Mouse (Mus musculus) liver, embryonic 15.5 days (tissue): Measurements from ENCODE around the gene Itpk1. TPM values are rescaled to one million over a fixed set of nuclear protein-coding genes. Genes with fewer than 3 reads are reported as not detected.

Experiments
- ATAC-seq: fragments of 200-750 bp; cut with Nextera tagmentation; 2 replicates; pipeline ENCODE4 v1.8.0; 2017; ENCODE audit warnings: moderate number of reproducible peaks, mild to moderate bottlenecking, moderate library complexity; ENCODE audit not compliant: insufficient read depth
- H3K27ac ChIP-seq: fragments of 300-500 bp; sonication (generic); replicated peaks from 2 replicates; pipeline ENCODE4 v1.5.1; 2015; ENCODE audit warnings: mild to moderate bottlenecking, inconsistent platforms
- H3K27me3 ChIP-seq: fragments of 300-500 bp; sonication (generic); 2 replicates; pipeline ENCODE4 v1.6.1; 2015; ENCODE audit warnings: mild to moderate bottlenecking, inconsistent platforms
- H3K36me3 ChIP-seq: fragments of 300-500 bp; sonication (generic); replicated peaks from 2 replicates; pipeline ENCODE4 v1.6.1; 2015; ENCODE audit warnings: moderate library complexity, mild to moderate bottlenecking, inconsistent platforms
- H3K4me1 ChIP-seq: fragments of 300-500 bp; sonication (generic); replicated peaks from 2 replicates; pipeline ENCODE4 v1.6.1; 2015; ENCODE audit warnings: inconsistent platforms
- H3K4me2 ChIP-seq: fragments of 300-500 bp; sonication (generic); 2 replicates; pipeline ENCODE4 v1.6.1; 2015; ENCODE audit warnings: moderate library complexity, mild to moderate bottlenecking, inconsistent platforms
- H3K4me3 ChIP-seq: fragments of 300-500 bp; sonication (generic); replicated peaks from 2 replicates; pipeline ENCODE4 v1.5.1; 2015; ENCODE audit warnings: mild to moderate bottlenecking, inconsistent platforms
- H3K9ac ChIP-seq: fragments of 300-500 bp; sonication (generic); 2 replicates; pipeline ENCODE4 v1.6.1; 2015; ENCODE audit warnings: moderate library complexity, mild to moderate bottlenecking, inconsistent platforms
- H3K9me3 ChIP-seq: fragments of 300-500 bp; sonication (generic); replicated peaks from 2 replicates; pipeline ENCODE4 v1.6.1; 2016; ENCODE audit warnings: inconsistent platforms
- WGBS: fragments of 180-500 bp; shearing (Covaris S2); methylation state at CpG from one replicate; pipeline ENCODE4 v1.1.7; 2015; ENCODE audit warnings: mixed read lengths; ENCODE audit not compliant: insufficient replicate concordance; 5-methylcytosine and 5-hydroxymethylcytosine counted together
- microRNA counts: library from miRNA; unstranded; fragments of <30 nt; microRNA quantifications from one replicate; lab custom pipeline; 2016
- microRNA-seq: library from miRNA; unstranded; fragments of <30 nt; microRNA quantifications from one replicate; pipeline ENCODE4, GENCODE M21; 2016
- polyA plus RNA-seq: library from polyadenylated mRNA; unstranded; fragments of >200 nt; fragmentation: Nextera tagmentation; extraction: Ambion mirVana; gene quantifications from 2 replicates; pipeline ENCODE4 v1.2.1, GENCODE M21; 2015

The Itpk1 gene
- polyA plus RNA-seq, 1 experiment from 2014 or later, result 4.0 TPM

- Histone ChIP-seq H3K27ac (no peak overlapping the region), H3K27me3 (0 out of 2 replicates have a peak, but pooled peaks cover 3% of the 10 kb centered on the region), H3K36me3 (no peaks in the 10 kb centered on the region), H3K9me3 (no peaks in the 10 kb centered on the region), H3K4me1 (no peaks in the 10 kb centered on the region), H3K4me2 (no peak overlapping the region), H3K9ac (no peak overlapping the region), H3K4me3 (no peak overlapping the region)
- WGBS, result 84% methylated on average over 7 of the region's 7 CpGs
- ATAC-seq, result no peak
Measured at GRCm38 (mm10) chr12:102541168-102541567, 163.6 kb downstream of the Itpk1 start.

GRCm38 (mm10) chr12:102540278-102540677, 164.5 kb downstream of the Itpk1 start:
- Histone ChIP-seq H3K9me3 (no peaks in the 10 kb centered on the region), H3K36me3 (no peaks in the 10 kb centered on the region), H3K4me2 (no peak overlapping the region), H3K4me1 (no peaks in the 10 kb centered on the region), H3K27me3 (0 out of 2 replicates have a peak, but pooled peaks cover 3% of the 10 kb centered on the region), H3K9ac (no peak overlapping the region), H3K4me3 (no peak overlapping the region), H3K27ac (no peak overlapping the region)
- ATAC-seq, result no peak
- 51% methylated on average over 8 of the region's 8 CpGs for WGBS

GRCm38 (mm10) chr12:102535796-102536195, 168.9 kb downstream of the Itpk1 start:
- no peak overlapping the region for H3K4me3 ChIP-seq
- ATAC-seq, result no peak
- no peak overlapping the region for H3K27ac ChIP-seq
- H3K4me2 ChIP-seq, result no peak overlapping the region
- H3K9ac ChIP-seq, result no peak overlapping the region
- 76% methylated on average over 1 of the region's 1 CpGs for WGBS
- H3K27me3 ChIP-seq, result no peaks in the 10 kb centered on the region
- no peaks in the 10 kb centered on the region for H3K36me3 ChIP-seq
- H3K9me3 ChIP-seq, result no peaks in the 10 kb centered on the region
- H3K4me1 ChIP-seq, result no peaks in the 10 kb centered on the region

GRCm38 (mm10) chr12:102527989-102528388, 176.7 kb downstream of the Itpk1 start:
- Histone ChIP-seq H3K9me3 (no peaks in the 10 kb centered on the region), H3K27ac (no peak overlapping the region), H3K4me3 (no peak overlapping the region), H3K9ac (no peak overlapping the region), H3K4me2 (no peak overlapping the region), H3K36me3 (no peaks in the 10 kb centered on the region), H3K4me1 (peaks cover 14% of the 10 kb centered on the region; the same call in 1 of the 2 replicates), H3K27me3 (no peaks in the 10 kb centered on the region)
- ATAC-seq, result no peak
- whole genome bisulfite sequencing, result 36% methylated on average over 5 of the region's 5 CpGs

- no peak for ATAC-seq
- no peak overlapping the region for H3K27ac ChIP-seq
- 28% methylated on average over 6 of the region's 6 CpGs for WGBS
- H3K4me1 ChIP-seq, result peaks cover 17% of the 10 kb centered on the region; the same call in 1 of the 2 replicates
- H3K4me2 ChIP-seq, result no peak overlapping the region
- no peaks in the 10 kb centered on the region for H3K36me3 ChIP-seq
- H3K9ac ChIP-seq, result no peak overlapping the region
- no peaks in the 10 kb centered on the region for H3K27me3 ChIP-seq
- H3K4me3 ChIP-seq, result no peak overlapping the region
- H3K9me3 ChIP-seq, result no peaks in the 10 kb centered on the region
Measured at GRCm38 (mm10) chr12:102524760-102525159, 180.0 kb downstream of the Itpk1 start.

GRCm38 (mm10) chr12:102524216-102524615, 180.5 kb downstream of the Itpk1 start:
- no peak for ATAC-seq
- Histone ChIP-seq H3K4me2 (no peak overlapping the region), H3K4me3 (no peak overlapping the region), H3K4me1 (peaks cover 17% of the 10 kb centered on the region; the same call in 1 of the 2 replicates), H3K27me3 (no peaks in the 10 kb centered on the region), H3K36me3 (no peaks in the 10 kb centered on the region), H3K9ac (no peak overlapping the region), H3K9me3 (no peaks in the 10 kb centered on the region), H3K27ac (no peak overlapping the region)
- 15% methylated on average over 3 of the region's 3 CpGs for WGBS

GRCm38 (mm10) chr12:102521777-102522319, 182.9 kb downstream of the Itpk1 start:
- no peak overlapping the region for H3K9ac ChIP-seq
- no peak for ATAC-seq
- no peaks in the 10 kb centered on the region for H3K36me3 ChIP-seq
- H3K27me3 ChIP-seq, result no peaks in the 10 kb centered on the region
- H3K27ac ChIP-seq, result no peak overlapping the region
- no peak overlapping the region for H3K4me3 ChIP-seq
- 0 out of 2 replicates have a peak, but pooled peaks cover 10% of the 10 kb centered on the region for H3K4me1 ChIP-seq
- no peaks in the 10 kb centered on the region for H3K9me3 ChIP-seq
- WGBS, result 54% methylated on average over 13 of the region's 13 CpGs
- no peak overlapping the region for H3K4me2 ChIP-seq

GRCm38 (mm10) chr12:102519929-102520720, 184.6 kb downstream of the Itpk1 start:
- Histone ChIP-seq H3K9ac (no peak overlapping the region), H3K9me3 (no peaks in the 10 kb centered on the region), H3K36me3 (no peaks in the 10 kb centered on the region), H3K27ac (no peak overlapping the region), H3K4me1 (0 out of 2 replicates have a peak, but pooled peaks cover 10% of the 10 kb centered on the region), H3K27me3 (no peaks in the 10 kb centered on the region), H3K4me2 (no peak overlapping the region), H3K4me3 (no peak overlapping the region)
- no peak for ATAC-seq
- 63% methylated on average over 12 of the region's 12 CpGs for WGBS

MicroRNAs encoded within 50 kb of the gene (microRNA counts, 519-probe panel; counts per million panel counts)
- not detected for microRNA mmu-miR-1936 (lab: Ali Mortazavi, UCI)

Small RNA genes within 50 kb of the gene (microRNA-seq; reads per million reads assigned to microRNA genes)
- not detected for gene Mir1936

Other genes starting within 250 kb of the Itpk1 start
- gene Golga5, start 235.8 kb downstream of the Itpk1 start, polyA plus RNA-seq, result 12.5 and 12.6 TPM in 2 replicates
- 2.5 and 2.6 TPM in 2 replicates for gene Chga, start 150.0 kb downstream of the Itpk1 start, polyA plus RNA-seq
- 7.6 and 8.4 TPM in 2 replicates for gene Moap1, start 38.7 kb upstream of the Itpk1 start, polyA plus RNA-seq
- 5.6 and 5.7 TPM in 2 replicates for gene Tmem251, start 38.8 kb upstream of the Itpk1 start, polyA plus RNA-seq
- not detected in 2 replicates for gene Gm28051, start 52.8 kb upstream of the Itpk1 start, polyA plus RNA-seq
- 12.7 and 12.8 TPM in 2 replicates for gene Gon7, start 52.9 kb upstream of the Itpk1 start, polyA plus RNA-seq
- gene Ubr7, start 53.0 kb upstream of the Itpk1 start, polyA plus RNA-seq, result 18.2 and 18.9 TPM in 2 replicates
- 7.1 and 7.2 TPM in 2 replicates for gene Gm20604, start 53.7 kb upstream of the Itpk1 start, polyA plus RNA-seq
- gene Btbd7, start 173.5 kb upstream of the Itpk1 start, polyA plus RNA-seq, result 4.2 and 4.8 TPM in 2 replicates
- gene Cox8c, start 194.4 kb upstream of the Itpk1 start, polyA plus RNA-seq, result not detected in 2 replicates
- 0.01 TPM in 1 of 2 replicates, not detected in the other for gene Unc79, start 243.9 kb upstream of the Itpk1 start, polyA plus RNA-seq